Mouse (Mus musculus): ENCODE measurements around the gene Adipor2. TPM values are rescaled to one million over a fixed set of nuclear protein-coding genes. Genes with fewer than 3 reads are reported as not detected.

The Adipor2 gene
- polyA plus RNA-seq, 1 experiment from 2014 or later, result 35.2 TPM

DNA sequence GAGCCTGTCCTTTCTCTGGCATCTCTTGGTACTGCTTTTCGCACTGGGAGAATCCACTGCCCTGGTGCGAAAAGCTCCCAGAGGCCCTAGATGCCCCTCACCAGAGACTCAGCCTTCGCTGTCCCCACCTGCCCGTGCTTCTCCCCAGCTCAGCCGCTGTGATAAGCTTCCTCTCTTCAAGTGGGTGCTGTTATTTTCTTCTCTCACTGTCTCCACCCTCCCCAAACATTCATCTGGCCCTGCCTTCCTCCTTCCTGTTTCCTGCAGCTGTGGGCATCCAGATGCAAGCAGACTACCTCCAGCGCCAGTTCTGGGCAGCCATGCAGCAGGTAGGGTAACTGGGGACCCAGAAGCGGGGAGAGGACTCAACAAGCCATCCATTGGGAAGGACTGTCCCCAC is 81.4 kb downstream of the Adipor2 start:
- H3K36me3 ChIP-seq (ENCODE audit: control insufficient read depth, insufficient read depth), result no peaks in the 10 kb centered on the region
- H3K4me2 ChIP-seq (ENCODE audit: low read depth, low read length), result no peak overlapping the region
- 26% methylated on average over 7 of the region's 7 CpGs for WGBS (ENCODE audit: insufficient replicate concordance)
- H3K4me3 ChIP-seq (ENCODE audit: low read depth, low read length), result no peak overlapping the region
- H3K9me3 ChIP-seq (replicated peaks; ENCODE audit: control insufficient read depth, low read length), result no peaks in the 10 kb centered on the region
- H3K27me3 ChIP-seq (ENCODE audit: control insufficient read depth, insufficient read depth, low read depth, low read length), result peaks cover 10% of the 10 kb centered on the region
- no peak overlapping the region for H3K9ac ChIP-seq (ENCODE audit: low read depth, low read length)
- no peak overlapping the region for H3K27ac ChIP-seq (ENCODE audit: low read length)
- ATAC-seq (ENCODE audit: low read depth), result no peak
- H3K4me1 ChIP-seq (ENCODE audit: control insufficient read depth, low read depth, low read length), result no peaks in the 10 kb centered on the region

DNA sequence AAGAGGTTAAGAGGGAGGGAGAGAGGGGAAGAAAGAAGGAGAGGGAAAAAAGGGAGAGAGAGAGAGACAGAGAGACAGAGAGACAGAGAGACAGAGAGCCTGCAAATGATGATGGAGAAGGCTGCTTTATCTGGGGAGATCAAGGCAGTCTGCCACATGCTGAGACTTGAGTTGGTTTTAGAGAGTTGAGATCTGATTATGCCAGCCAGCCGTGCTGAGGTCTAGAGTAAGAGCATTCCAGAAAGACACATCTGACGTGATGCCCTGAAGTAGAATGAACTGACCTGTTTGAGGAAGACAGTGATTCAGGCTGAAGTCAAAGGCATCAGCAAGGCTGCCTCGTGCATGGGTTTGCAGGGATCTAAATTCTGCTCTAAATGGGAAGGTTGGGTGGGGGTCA is 83.7 kb downstream of the Adipor2 start:
- no peak overlapping the region for H3K27ac ChIP-seq (ENCODE audit: low read length)
- no peaks in the 10 kb centered on the region for H3K9me3 ChIP-seq (replicated peaks; ENCODE audit: control insufficient read depth, low read length)
- no peaks in the 10 kb centered on the region for H3K36me3 ChIP-seq (ENCODE audit: control insufficient read depth, insufficient read depth)
- H3K9ac ChIP-seq (ENCODE audit: low read depth, low read length), result no peak overlapping the region
- WGBS (ENCODE audit: insufficient replicate concordance), result 34% methylated on average over 3 of the region's 3 CpGs
- ATAC-seq (ENCODE audit: low read depth), result no peak
- no peak overlapping the region for H3K4me3 ChIP-seq (ENCODE audit: low read depth, low read length)
- H3K27me3 ChIP-seq (ENCODE audit: control insufficient read depth, insufficient read depth, low read depth, low read length), result peaks cover 32% of the 10 kb centered on the region
- H3K4me2 ChIP-seq (ENCODE audit: low read depth, low read length), result no peak overlapping the region
- H3K4me1 ChIP-seq (ENCODE audit: control insufficient read depth, low read depth, low read length), result no peaks in the 10 kb centered on the region

DNA sequence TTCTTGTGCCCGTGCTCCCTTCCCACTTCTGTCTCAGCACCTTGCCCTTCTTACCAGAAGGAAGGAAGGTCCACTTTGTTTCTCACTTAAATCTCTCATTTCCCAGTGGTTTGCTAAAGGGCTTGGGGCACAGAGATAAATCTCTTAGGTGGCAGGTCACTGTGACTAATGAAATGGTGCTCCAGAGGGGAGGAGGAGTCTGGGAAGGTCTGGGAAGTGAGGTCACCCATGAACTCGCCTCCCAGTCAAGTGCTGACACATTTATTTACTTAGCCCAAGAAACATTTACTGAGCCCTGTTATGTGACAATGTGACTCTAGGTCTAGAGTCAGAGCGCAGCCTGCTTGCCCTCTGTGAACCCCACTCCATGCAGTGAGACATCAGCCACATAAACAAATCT is 84.3 kb downstream of the Adipor2 start:
- Histone ChIP-seq H3K36me3 (ENCODE audit: control insufficient read depth, insufficient read depth) (no peaks in the 10 kb centered on the region), H3K27me3 (ENCODE audit: control insufficient read depth, insufficient read depth, low read depth, low read length) (peaks cover 34% of the 10 kb centered on the region), H3K4me2 (ENCODE audit: low read depth, low read length) (no peak overlapping the region), H3K9ac (ENCODE audit: low read depth, low read length) (no peak overlapping the region), H3K4me3 (ENCODE audit: low read depth, low read length) (no peak overlapping the region), H3K9me3 (replicated peaks; ENCODE audit: control insufficient read depth, low read length) (no peaks in the 10 kb centered on the region), H3K27ac (ENCODE audit: low read length) (no peak overlapping the region), H3K4me1 (ENCODE audit: control insufficient read depth, low read depth, low read length) (no peaks in the 10 kb centered on the region)
- peak; percentile 32; the same call in 1 of the 2 replicates for ATAC-seq (ENCODE audit: low read depth)
- 12% methylated on average over 3 of the region's 3 CpGs for WGBS (ENCODE audit: insufficient replicate concordance)

DNA sequence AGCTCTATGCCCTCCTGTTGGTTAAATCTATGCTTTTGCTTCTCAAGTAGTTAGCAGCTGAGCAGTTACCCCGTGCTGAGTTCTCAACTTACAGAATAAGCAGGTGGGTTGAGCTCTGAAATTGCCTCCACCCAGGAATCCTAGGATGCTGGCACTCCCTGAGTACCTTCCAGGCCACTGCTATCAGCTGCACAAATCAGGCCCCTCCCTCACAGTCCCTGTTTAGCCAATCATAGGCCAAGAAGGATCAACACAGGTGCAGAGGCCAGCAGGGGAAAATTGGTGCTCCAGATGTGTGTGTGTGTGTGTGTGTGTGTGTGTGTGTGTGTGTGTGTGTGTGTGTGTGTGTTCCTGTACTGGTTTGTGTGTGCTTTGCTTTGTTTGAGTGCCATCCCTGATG is 85.4 kb downstream of the Adipor2 start:
- no peak for ATAC-seq (ENCODE audit: low read depth)
- Histone ChIP-seq H3K27me3 (ENCODE audit: control insufficient read depth, insufficient read depth, low read depth, low read length) (peaks cover 37% of the 10 kb centered on the region), H3K36me3 (ENCODE audit: control insufficient read depth, insufficient read depth) (no peaks in the 10 kb centered on the region), H3K27ac (ENCODE audit: low read length) (no peak overlapping the region), H3K9ac (ENCODE audit: low read depth, low read length) (no peak overlapping the region), H3K4me1 (ENCODE audit: control insufficient read depth, low read depth, low read length) (no peaks in the 10 kb centered on the region), H3K9me3 (replicated peaks; ENCODE audit: control insufficient read depth, low read length) (no peaks in the 10 kb centered on the region), H3K4me3 (ENCODE audit: low read depth, low read length) (no peak overlapping the region), H3K4me2 (ENCODE audit: low read depth, low read length) (no peak overlapping the region)
- 15% methylated on average over 1 of the region's 1 CpGs for WGBS (ENCODE audit: insufficient replicate concordance)

DNA sequence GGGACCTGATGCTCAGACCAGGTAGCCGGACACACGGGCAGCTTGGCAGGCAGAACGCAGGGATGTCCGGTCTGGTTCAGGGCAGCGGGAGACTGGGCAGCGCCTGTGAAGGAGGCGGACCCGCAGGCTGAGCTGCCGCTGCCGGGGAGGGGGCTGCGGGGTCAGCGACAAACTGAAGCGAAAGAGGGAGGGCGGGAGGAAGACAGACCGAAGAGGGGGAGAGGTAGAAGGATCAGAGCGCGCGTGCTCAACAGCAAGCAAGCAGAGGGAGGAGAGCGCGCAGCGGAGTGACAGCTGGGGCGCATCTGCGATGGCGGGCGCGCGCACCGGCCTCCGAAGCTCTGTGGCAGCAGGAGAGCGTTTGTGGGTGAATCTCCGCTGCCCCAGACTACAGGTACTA is 87.0 kb downstream of the Adipor2 start, which contains the start of gene Lrtm2:
Gene Lrtm2, minus strand, starts transcription at position 261 of the 400 bp plus-strand sequence.
- H3K36me3 ChIP-seq (ENCODE audit: control insufficient read depth, insufficient read depth), result no peaks in the 10 kb centered on the region
- no peaks in the 10 kb centered on the region for H3K4me1 ChIP-seq (ENCODE audit: control insufficient read depth, low read depth, low read length)
- no peak for ATAC-seq (ENCODE audit: low read depth)
- peaks cover 39% of the 10 kb centered on the region for H3K27me3 ChIP-seq (ENCODE audit: control insufficient read depth, insufficient read depth, low read depth, low read length)
- H3K9ac ChIP-seq (ENCODE audit: low read depth, low read length), result no peak within 1 kb of the TSS
- no peak within 1 kb of the TSS for H3K4me2 ChIP-seq (ENCODE audit: low read depth, low read length)
- WGBS (ENCODE audit: insufficient replicate concordance), result 2% methylated on average over 31 of the region's 31 CpGs
- no peak within 1 kb of the TSS for H3K4me3 ChIP-seq (ENCODE audit: low read depth, low read length)
- no peaks in the 10 kb centered on the region for H3K9me3 ChIP-seq (replicated peaks; ENCODE audit: control insufficient read depth, low read length)
- no peak within 1 kb of the TSS for H3K27ac ChIP-seq (ENCODE audit: low read length)

DNA sequence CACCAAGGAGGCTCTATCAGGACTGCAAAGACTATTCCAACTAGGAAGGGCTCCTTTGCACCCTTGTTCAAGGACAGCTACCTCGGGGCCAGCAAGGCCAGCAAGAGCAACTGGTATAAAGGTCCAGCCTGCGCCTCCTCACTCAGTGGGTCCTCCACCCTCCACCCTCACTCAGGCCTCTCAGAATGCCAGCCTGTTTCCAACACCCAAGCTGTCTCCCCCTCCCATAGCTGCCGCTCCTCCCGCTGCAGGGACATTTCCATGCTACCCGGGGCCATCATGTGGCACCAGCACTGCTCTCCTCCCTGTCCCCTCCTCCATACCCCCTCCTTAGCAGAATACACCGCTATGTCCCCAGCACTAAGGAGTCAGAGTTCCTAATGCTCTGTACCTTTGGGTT is 87.6 kb downstream of the Adipor2 start:
- Histone ChIP-seq H3K27me3 (ENCODE audit: control insufficient read depth, insufficient read depth, low read depth, low read length) (peaks cover 39% of the 10 kb centered on the region), H3K9me3 (replicated peaks; ENCODE audit: control insufficient read depth, low read length) (no peaks in the 10 kb centered on the region), H3K27ac (ENCODE audit: low read length) (no peak overlapping the region), H3K4me3 (ENCODE audit: low read depth, low read length) (no peak overlapping the region), H3K4me1 (ENCODE audit: control insufficient read depth, low read depth, low read length) (no peaks in the 10 kb centered on the region), H3K4me2 (ENCODE audit: low read depth, low read length) (no peak overlapping the region), H3K36me3 (ENCODE audit: control insufficient read depth, insufficient read depth) (no peaks in the 10 kb centered on the region), H3K9ac (ENCODE audit: low read depth, low read length) (no peak overlapping the region)
- no peak for ATAC-seq (ENCODE audit: low read depth)
- WGBS (ENCODE audit: insufficient replicate concordance), result 8% methylated on average over 6 of the region's 6 CpGs

DNA sequence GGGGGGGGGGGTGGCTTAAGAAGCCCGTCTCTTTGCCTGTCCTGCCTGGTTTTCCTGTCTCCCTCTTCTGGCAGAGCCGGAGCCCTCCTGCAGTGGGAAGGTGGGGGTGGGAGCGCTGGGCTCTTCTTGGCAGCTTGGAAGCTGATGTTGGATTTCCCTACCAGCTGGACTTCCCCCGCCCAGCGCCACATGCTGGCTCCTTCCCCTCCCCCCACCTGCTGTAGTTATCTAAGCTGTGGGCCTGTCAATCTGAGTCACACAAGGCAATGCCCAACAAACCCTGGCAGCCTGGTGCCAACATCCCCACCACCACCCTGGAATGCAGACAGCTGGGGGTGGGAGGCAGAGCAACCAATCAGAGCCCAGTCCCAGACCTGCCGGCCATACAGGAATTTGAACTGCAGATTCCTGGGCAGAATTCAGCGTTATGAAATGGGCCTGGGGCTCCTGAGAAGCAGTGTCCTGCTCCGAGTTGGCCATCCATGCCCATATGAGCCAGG is 88.2 kb downstream of the Adipor2 start:
- no peaks in the 10 kb centered on the region for H3K36me3 ChIP-seq (ENCODE audit: control insufficient read depth, insufficient read depth)
- WGBS (ENCODE audit: insufficient replicate concordance), result 6% methylated on average over 8 of the region's 8 CpGs
- H3K27me3 ChIP-seq (ENCODE audit: control insufficient read depth, insufficient read depth, low read depth, low read length), result peaks cover 39% of the 10 kb centered on the region
- H3K4me1 ChIP-seq (ENCODE audit: control insufficient read depth, low read depth, low read length), result no peaks in the 10 kb centered on the region
- no peak overlapping the region for H3K4me2 ChIP-seq (ENCODE audit: low read depth, low read length)
- ATAC-seq (ENCODE audit: low read depth), result no peak
- H3K9ac ChIP-seq (ENCODE audit: low read depth, low read length), result no peak overlapping the region
- no peaks in the 10 kb centered on the region for H3K9me3 ChIP-seq (replicated peaks; ENCODE audit: control insufficient read depth, low read length)
- H3K27ac ChIP-seq (ENCODE audit: low read length), result no peak overlapping the region
- no peak overlapping the region for H3K4me3 ChIP-seq (ENCODE audit: low read depth, low read length)

DNA sequence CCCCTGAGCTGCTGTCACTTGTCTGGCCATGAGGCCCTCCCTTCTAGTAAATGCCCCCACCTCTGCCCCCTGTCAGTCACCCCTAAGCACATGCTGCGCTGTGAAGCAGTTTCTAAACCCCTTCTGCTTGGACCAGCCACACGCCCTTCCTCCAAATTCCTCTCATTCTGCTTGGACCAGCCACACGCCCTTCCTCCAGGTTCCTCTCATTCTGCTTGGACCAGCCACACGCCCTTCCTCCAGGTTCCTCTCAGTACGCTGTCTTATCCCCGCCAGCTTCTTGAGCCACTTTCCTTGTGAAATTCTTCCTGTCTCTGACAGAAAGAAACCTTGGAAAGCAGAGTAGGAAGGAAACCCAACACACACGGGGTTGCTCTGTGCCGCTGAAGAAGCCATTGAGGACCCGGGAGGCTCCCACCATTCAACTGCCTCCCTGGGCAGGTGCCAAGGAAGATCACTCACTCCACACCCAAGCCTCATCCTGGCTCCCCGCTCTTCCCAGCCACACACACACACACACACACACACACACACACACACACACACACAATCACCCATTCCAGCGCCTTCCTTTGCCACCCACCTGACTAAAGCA is 88.9 kb downstream of the Adipor2 start:
- no peak overlapping the region for H3K4me3 ChIP-seq (ENCODE audit: low read depth, low read length)
- H3K9me3 ChIP-seq (replicated peaks; ENCODE audit: control insufficient read depth, low read length), result no peaks in the 10 kb centered on the region
- no peak for ATAC-seq (ENCODE audit: low read depth)
- H3K27me3 ChIP-seq (ENCODE audit: control insufficient read depth, insufficient read depth, low read depth, low read length), result peaks cover 39% of the 10 kb centered on the region
- WGBS (ENCODE audit: insufficient replicate concordance), result 5% methylated on average over 11 of the region's 11 CpGs
- no peak overlapping the region for H3K27ac ChIP-seq (ENCODE audit: low read length)
- H3K4me1 ChIP-seq (ENCODE audit: control insufficient read depth, low read depth, low read length), result no peaks in the 10 kb centered on the region
- no peak overlapping the region for H3K4me2 ChIP-seq (ENCODE audit: low read depth, low read length)
- no peak overlapping the region for H3K9ac ChIP-seq (ENCODE audit: low read depth, low read length)
- H3K36me3 ChIP-seq (ENCODE audit: control insufficient read depth, insufficient read depth), result no peaks in the 10 kb centered on the region

DNA sequence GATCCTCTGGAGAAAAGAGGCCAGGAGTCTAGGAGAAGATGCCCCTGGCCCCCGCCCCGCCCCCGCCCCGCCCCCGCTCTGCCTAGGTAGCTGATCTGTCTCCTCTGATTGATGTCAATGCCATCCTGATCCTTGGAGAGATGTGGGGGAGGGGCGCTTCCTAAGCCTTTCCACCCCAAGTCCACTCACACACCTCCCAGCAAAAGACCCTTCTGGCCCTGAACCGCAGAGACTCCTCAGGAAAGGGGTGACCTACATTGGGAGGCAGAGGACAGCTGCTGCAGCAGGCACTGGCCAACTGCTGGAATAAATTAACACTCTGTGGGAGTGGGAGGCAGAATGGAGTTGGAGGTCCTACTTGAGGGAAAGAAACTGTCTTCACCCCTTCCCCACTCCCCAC is 91.0 kb downstream of the Adipor2 start:
- 17% methylated on average over 7 of the region's 7 CpGs for WGBS (ENCODE audit: insufficient replicate concordance)
- ATAC-seq (ENCODE audit: low read depth), result no peak
- Histone ChIP-seq H3K9me3 (replicated peaks; ENCODE audit: control insufficient read depth, low read length) (no peaks in the 10 kb centered on the region), H3K4me3 (ENCODE audit: low read depth, low read length) (no peak overlapping the region), H3K36me3 (ENCODE audit: control insufficient read depth, insufficient read depth) (no peaks in the 10 kb centered on the region), H3K4me1 (ENCODE audit: control insufficient read depth, low read depth, low read length) (no peaks in the 10 kb centered on the region), H3K9ac (ENCODE audit: low read depth, low read length) (no peak overlapping the region), H3K4me2 (ENCODE audit: low read depth, low read length) (no peak overlapping the region), H3K27ac (ENCODE audit: low read length) (no peak overlapping the region), H3K27me3 (ENCODE audit: control insufficient read depth, insufficient read depth, low read depth, low read length) (peaks cover 34% of the 10 kb centered on the region)

Data from liver, embryonic 16.5 days (tissue).